Mouse (Mus musculus) fat pad, adult 2 months (tissue): Measurements from ENCODE around the gene Rint1.
"Not testable (repeated sequence)": the region's sequence is repeated elsewhere in the genome, so short reads cannot be mapped to it uniquely, and the experiment has no call there.

Experiments
- DNase-seq: peaks from one replicate; pipeline ENCODE4 v3.0.0-alpha.2; 2011; ENCODE audit warnings: low read depth, low spot score; ENCODE audit errors: extremely low read depth

Rint1 gene

DNA sequence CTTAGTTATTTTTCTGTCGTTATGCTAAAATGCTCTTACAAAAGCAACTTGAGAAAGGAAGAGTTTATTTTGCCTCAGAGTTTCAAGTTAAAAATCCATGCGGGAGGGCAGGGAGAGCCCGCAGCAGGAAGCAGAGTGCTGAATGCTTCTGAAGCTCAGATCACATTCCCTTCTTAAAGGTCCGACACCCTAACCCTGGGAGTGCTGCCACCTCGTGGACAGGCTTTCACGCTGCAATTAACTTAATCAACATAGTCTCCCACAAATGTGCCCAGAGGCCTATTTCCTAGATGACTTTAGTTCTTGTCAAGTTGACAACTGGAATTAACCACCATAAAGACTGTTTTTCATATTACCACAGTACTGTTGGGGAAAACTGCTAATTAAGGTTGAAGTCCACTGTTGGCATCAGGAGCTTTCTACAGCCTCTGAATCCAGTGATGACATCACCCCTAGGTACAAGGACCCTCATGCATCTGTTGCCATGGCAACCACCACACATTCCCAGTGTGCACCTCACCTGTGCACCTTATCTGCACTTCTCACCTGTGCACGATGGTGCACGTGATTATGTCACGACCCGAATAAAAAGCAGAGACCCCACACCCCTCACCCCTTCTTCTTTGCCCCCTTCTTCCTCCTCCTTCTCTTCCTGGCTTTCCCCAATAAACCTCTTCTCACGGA lies 39.0 kb downstream of the Rint1 start:
- DNase-seq, result no peak

GRCm38 (mm10) chr5:23830897-23831752 lies 43.6 kb downstream of the Rint1 start:
- no peak for DNase-seq

- DNase-seq, result not testable (repeated sequence)
Measured at GRCm38 (mm10) chr5:23835691-23836090, 48.2 kb downstream of the Rint1 start.

DNA sequence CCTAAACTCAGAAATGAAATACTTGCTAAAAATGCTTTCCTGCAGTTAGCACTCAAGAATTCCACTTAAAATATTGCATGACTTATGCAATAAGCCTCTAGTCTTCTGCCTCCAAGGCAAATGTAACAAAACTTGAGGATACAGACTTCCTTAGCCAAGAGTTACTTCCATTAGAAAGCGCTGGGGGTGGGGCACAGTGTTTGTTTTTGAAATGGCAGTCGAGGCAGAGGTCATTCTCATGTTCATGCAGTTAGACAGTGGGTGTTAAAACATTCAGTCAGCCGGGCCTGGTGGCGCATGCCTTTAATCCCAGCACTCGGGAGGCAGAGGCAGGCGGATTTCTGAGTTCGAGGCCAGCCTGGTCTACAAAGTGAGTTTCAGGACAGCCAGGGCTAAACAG lies 50.6 kb downstream of the Rint1 start:
- DNase-seq, result no peak

DNA sequence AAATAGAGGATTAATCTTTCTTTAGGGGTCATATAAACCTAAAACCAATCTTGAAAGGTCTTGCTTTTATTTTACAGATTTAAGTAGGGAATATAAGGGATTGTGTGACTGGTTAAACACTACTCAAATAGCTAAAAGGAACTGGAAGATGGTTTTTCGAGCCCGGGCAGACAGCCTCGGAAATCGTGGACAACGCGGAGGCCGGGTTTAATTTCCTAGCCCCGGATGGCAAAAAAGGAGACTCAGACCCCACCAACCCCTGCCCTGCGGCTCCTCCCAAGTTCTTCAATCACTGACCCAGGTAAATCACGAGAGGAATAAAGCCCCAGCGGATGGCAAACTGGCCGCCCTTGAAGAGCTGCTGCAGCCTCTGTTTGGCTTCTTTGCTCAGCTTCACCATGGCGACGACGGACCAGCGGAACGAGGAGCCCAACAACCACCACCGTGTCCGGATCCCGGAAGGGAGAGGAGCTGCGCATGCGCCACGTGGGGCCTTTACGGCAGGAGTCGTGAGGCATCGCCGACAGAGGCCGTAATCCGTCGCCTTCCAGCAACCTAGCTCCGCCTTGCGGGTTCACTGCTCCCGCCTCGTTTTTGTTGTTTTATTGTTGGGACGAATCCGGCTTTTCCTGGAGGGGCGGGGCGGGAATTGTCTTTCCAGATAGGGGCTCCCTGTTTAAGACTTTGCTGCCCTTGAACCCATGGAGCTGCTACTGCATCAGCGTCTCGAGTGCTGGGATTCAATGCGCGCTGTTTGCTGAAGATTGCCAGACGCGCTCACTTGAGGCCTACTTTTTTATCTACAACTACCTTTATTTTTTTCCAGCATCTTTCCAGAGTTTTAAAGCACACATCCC lies 56.4 kb downstream of the Rint1 start, which contains the start of gene Tomm7:
Gene Tomm7 (minus strand): TSS at position 488 of the 857 bp plus-strand sequence.
- peak; percentile 65 for DNase-seq

- DNase-seq, result no peak
Measured at GRCm38 (mm10) chr5:23844531-23844841, 57.0 kb downstream of the Rint1 start.

DNA sequence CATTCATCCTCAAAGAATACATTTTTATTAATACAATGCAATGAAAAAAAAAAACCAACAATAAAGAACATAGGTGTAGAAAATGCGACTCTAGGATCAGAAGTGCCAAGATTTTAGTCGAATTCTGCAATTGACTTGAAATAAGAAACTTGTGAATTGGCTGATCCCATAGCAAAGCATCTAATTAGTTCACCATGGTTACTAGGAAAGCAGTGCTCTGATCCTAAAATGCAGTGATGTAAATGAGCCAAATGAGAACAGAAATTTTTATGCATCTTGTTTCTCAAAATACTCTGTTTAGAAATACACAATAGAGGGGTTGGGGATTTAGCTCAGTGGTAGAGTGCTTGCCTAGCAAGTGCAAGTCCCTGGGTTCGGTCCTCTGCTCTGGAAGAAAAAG lies 57.6 kb downstream of the Rint1 start:
- DNase-seq, result no peak

GRCm38 (mm10) chr5:23850345-23851159 lies 63.0 kb downstream of the Rint1 start:
- DNase-seq, result no peak

DNA sequence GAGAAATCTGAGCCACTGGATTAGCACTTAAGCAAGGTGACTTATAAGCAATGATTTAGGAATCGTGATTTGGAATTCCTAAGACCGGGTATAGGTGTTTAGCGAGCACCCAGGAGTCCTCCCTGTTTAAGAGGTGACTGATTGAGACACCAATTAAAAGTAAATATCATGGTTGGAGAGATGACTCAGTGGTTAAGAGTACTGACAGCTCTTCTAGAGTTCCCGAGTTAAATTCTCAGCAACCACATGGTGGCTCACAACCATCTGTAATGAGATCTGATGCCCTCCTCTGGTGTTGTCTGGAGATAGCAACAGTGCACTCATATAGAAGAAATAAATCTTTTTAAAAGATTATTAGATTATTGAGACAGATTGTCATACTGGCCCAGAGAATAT lies 63.6 kb downstream of the Rint1 start:
- not testable (repeated sequence) for DNase-seq

DNA sequence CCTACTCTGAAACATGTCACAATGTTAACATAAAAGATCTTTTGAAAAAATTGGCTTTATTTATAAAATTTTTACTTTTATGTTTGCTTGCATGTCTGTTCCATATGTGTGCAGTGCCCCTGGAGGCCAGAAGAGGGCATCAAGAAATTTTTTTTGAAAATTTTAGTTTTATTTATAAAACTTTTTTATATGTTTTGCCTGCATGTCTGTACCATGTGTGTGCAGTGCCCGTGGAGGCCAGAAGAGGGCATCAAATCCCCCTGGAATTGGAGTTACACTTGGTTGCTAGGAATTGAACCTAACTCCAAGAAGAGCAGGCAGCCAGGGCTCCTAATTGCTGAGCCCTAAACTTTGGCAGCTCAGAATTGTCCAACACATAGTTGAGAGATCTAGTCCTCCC lies 65.4 kb downstream of the Rint1 start:
- DNase-seq, result not testable (repeated sequence)

DNA sequence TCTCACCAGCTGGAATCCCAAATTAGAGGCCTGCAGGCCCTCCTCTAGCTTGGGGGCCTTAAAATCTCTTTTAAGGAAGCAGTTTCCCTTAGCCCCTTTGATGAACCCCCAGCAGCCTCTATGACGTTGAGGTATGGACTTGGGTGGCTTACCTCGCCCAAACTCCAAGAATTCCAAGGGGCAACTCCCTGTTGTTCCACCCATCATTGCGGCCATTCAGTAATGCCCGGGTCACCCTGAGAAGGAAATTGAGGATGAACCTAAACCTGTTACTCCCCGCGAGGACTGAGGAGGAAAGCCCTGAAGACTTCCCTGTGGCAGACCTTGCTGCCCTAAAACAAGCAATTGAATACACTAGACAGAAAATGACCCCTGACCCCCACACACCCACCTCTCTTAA lies 68.0 kb downstream of the Rint1 start:
- DNase-seq, result no peak

GRCm38 (mm10) chr5:23856164-23856563 lies 68.7 kb downstream of the Rint1 start:
- DNase-seq, result no peak

DNA sequence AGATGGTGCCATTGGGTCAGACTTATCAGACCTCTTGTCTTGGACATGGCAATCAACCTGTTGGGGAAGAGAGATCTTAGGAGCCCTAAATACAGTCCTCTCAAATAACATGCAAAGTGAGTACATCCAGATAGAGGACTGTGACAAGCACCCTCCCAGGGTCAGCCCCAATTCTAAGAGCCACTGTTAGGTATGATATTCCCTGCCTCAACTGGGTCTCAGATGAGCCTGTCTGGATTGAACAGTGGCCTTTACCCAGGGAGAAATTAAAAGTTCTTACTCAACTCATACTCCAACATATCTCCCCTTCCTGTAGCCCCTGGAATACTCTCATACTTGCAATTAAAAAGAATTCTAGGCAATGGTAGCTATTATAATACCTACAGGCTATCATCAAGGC lies 69.7 kb downstream of the Rint1 start:
- no peak for DNase-seq

DNA sequence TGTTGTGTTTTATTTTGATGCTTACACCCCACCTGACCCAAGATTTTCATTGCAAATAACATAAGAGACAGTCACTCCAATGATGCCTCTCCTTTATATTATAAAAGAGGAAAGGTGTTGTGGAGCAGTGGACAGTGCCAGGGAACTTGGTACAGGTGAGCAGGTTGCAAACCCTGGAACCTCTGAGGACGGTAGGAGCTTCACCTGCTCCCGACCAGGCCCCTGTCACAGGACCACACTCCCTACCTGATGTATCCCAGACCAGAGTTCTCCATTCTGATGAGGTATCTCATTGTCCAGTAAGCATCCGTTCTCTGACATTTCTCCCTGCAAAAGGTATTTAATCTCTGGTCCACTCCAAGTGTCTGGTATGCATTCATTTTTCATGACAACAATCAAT lies 70.5 kb downstream of the Rint1 start:
- no peak for DNase-seq

DNA sequence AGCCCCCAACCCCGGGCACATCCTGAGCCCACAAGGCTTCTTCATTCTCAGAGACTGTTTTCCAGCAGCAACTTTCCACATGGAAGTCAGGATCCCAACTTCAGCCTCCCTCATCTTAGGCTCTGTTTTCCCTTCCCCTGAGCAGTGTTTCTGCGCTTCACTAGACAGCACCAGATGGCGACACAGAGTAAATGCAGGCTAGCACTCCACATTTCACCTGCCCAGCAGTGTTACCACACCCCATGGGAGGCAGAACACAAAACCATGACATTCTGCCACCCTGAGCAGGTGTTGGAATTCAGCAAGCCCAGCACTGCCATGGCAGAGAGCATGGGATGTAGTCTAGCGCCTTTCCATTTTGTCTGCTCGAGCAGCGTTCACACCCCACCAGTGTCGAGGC lies 71.1 kb downstream of the Rint1 start:
- no peak for DNase-seq

GRCm38 (mm10) chr5:23859087-23859718 lies 71.7 kb downstream of the Rint1 start:
- no peak for DNase-seq

DNA sequence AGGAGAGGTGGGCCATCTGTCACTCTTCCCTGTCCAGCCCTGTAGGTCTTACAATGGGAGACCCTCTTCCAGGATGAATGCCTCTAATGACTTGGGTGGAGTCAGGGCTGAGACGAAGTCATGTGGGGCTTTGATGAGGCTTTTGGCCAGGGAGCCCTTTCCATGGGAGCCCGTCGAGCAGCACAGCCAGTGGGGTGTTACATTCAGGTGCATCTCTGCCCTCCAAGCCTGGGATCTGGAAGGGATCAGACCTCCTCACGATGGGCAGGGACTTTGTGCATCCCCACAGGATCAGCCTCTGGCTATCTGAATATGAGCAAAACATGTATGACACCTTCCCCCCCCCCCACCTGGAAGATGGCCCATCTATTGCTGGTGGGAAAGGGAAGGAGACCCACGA lies 72.4 kb downstream of the Rint1 start:
- DNase-seq, result no peak

GRCm38 (mm10) chr5:23861721-23862120 lies 74.2 kb downstream of the Rint1 start:
- no peak for DNase-seq

DNA sequence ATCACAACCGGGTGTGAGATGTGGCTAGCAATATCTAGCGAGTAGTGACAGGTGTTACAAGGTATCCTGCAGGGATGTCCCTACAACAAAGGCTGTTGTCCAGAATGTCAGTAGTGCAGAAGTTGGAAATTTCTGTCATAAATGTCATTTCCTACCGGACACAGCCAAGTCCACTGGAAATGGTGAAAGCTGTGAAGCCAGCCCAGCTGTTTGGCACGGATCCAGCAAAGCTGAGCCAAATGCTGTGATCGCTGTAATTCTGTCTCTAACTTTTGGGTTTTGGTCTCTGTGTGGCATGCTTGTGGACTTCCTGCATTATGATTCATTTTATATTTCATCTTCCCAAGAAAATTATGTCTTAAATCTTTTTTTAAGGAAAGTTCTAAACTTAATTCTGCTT lies 74.8 kb downstream of the Rint1 start:
- DNase-seq, result no peak
